Mouse (Mus musculus) embryonic facial prominence, embryonic 11.5 days (tissue): ENCODE measurements at regions not wholly inside any gene's neighbourhood (a gene's known extent, or its start where the extent isn't known, plus 50 kb on each side); places are given as distances from the start of the nearest gene placed in this dataset.

Experiments
- ATAC-seq: fragments of 200-750 bp; cut with Nextera tagmentation; replicated peaks from 2 replicates; pipeline ENCODE4 v1.8.0; 2017; ENCODE audit warnings: low read depth; ENCODE audit not compliant: insufficient number of reproducible peaks, low FRiP score, low TSS enrichment
- DNase-seq: peaks from one replicate; pipeline ENCODE4 v3.0.0-alpha.2; 2015; ENCODE audit warnings: low spot score
- H3K27ac ChIP-seq: fragments of 300-500 bp; sonication (generic); replicated peaks from 2 replicates; pipeline ENCODE4 v1.5.1; 2014; ENCODE audit warnings: mild to moderate bottlenecking, low read depth, low read length, control low read depth
- H3K27me3 ChIP-seq: fragments of 300-500 bp; sonication (generic); 2 replicates; pipeline ENCODE4 v1.6.1; 2014; ENCODE audit warnings: mild to moderate bottlenecking, low read length, moderate library complexity, mixed read lengths; ENCODE audit not compliant: control insufficient read depth, insufficient read depth
- H3K36me3 ChIP-seq: fragments of 300-500 bp; sonication (generic); replicated peaks from 2 replicates; pipeline ENCODE4 v1.6.1; 2014; ENCODE audit warnings: low read depth, mild to moderate bottlenecking, low read length, moderate library complexity, mixed read lengths; ENCODE audit not compliant: control insufficient read depth, insufficient read depth
- H3K4me1 ChIP-seq: fragments of 300-500 bp; sonication (generic); 2 replicates; pipeline ENCODE4 v1.6.1; 2014; ENCODE audit warnings: low read length, mixed read lengths; ENCODE audit not compliant: control insufficient read depth, insufficient read depth
- H3K4me2 ChIP-seq: fragments of 300-500 bp; sonication (generic); 2 replicates; pipeline ENCODE4 v1.6.1; 2014; ENCODE audit warnings: low read depth, mild to moderate bottlenecking, control low read depth, low read length, moderate library complexity
- H3K4me3 ChIP-seq: fragments of 300-500 bp; sonication (generic); 2 replicates; pipeline ENCODE4 v1.5.1; 2014; ENCODE audit warnings: low read depth, low read length, control low read depth
- H3K9ac ChIP-seq: fragments of 300-500 bp; sonication (generic); replicated peaks from 2 replicates; pipeline ENCODE4 v1.6.1; 2014; ENCODE audit warnings: mild to moderate bottlenecking, control low read depth, low read length
- H3K9me3 ChIP-seq: fragments of 300-500 bp; sonication (generic); replicated peaks from 2 replicates; pipeline ENCODE4 v1.6.1; 2016; ENCODE audit warnings: mild to moderate bottlenecking, low read length, inconsistent platforms, mixed read lengths; ENCODE audit not compliant: control insufficient read depth
- WGBS: fragments of 180-500 bp; shearing (Covaris S2); extraction: QIAGEN DNeasy Blood & Tissue Kit; methylation state at CpG from one replicate; pipeline ENCODE4 v1.1.7; 2014; 5-methylcytosine and 5-hydroxymethylcytosine counted together

DNA sequence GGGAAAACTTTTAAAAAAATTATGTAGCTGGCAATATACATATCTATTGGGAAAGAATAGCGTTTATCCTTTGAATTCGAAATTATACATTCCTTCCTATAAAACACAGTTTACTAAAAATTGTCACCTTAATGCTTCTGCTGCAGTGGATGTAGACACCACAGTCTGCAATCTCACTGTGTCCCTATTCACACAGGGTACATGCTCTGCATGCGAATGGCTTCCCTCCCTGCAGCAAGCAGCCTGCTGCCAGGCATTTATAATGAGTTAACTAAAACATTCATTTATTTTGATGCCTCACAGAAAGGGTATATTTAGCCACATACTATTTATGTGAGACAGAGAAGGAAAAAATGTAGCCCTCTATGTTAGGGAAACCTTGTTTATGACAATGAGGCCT, 423.7 kb upstream of the Dppa4 start:
- DNase-seq: no peak
- Histone ChIP-seq H3K4me3 (no peak overlapping the region), H3K4me1 (no peaks in the 10 kb centered on the region), H3K27ac (no peak overlapping the region), H3K36me3 (no peaks in the 10 kb centered on the region), H3K9me3 (no peaks in the 10 kb centered on the region), H3K9ac (no peak overlapping the region), H3K4me2 (no peak overlapping the region), H3K27me3 (no peaks in the 10 kb centered on the region)
- 84% methylated on average over 3 of the region's 3 CpGs for WGBS
- ATAC-seq: no peak

DNA sequence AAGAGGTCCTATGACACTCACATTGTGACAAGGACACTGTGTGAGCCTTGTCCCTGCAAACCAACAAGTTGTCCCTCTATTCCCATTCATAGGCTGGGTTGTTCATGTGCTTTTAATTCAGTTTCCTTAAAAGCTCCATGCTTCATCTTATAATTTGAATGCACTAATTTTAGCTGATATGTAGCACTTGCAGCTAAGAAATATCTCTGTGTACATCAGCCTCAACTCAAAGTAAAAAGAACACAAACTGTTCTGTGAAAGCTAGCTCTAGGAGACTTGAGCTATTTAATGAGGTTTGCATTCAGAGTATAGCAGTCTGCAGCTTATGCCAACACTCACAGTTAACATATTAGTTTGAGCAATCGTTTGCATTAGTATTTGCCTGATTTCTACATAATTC, 408.3 kb upstream of the Dppa4 start:
- DNase-seq (no peak), ATAC-seq (no peak)
- Histone ChIP-seq H3K9ac (no peak overlapping the region), H3K4me3 (no peak overlapping the region), H3K27me3 (no peaks in the 10 kb centered on the region), H3K9me3 (no peaks in the 10 kb centered on the region), H3K36me3 (no peaks in the 10 kb centered on the region), H3K4me1 (no peaks in the 10 kb centered on the region), H3K27ac (no peak overlapping the region), H3K4me2 (no peak overlapping the region)
- WGBS: 79% methylated on average over 1 of the region's 1 CpGs

DNA sequence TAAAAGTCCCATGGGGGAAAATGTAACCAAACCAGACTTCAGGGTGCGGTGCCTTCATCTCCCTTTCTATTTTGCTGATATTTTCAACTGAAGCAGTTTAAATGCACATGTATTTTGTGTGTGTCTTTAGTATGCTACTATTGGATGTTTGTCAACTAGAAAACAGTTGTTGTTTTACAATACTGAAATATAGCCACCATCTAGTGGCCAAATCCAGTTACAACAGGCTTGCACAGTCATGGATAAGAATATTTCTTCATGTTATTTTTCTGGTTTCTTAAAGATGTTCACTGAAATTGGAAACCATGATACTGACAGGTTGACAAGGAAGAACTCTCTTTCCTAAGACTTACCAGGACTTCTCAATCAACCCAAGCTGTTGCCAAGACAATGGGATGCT, 400.1 kb upstream of the Dppa4 start:
- ATAC-seq: no peak
- 92% methylated on average over 1 of the region's 1 CpGs for WGBS
- Histone ChIP-seq H3K27me3 (no peaks in the 10 kb centered on the region), H3K9ac (no peak overlapping the region), H3K4me3 (no peak overlapping the region), H3K9me3 (no peaks in the 10 kb centered on the region), H3K36me3 (no peaks in the 10 kb centered on the region), H3K27ac (no peak overlapping the region), H3K4me1 (no peaks in the 10 kb centered on the region), H3K4me2 (no peak overlapping the region)
- no peak for DNase-seq

DNA sequence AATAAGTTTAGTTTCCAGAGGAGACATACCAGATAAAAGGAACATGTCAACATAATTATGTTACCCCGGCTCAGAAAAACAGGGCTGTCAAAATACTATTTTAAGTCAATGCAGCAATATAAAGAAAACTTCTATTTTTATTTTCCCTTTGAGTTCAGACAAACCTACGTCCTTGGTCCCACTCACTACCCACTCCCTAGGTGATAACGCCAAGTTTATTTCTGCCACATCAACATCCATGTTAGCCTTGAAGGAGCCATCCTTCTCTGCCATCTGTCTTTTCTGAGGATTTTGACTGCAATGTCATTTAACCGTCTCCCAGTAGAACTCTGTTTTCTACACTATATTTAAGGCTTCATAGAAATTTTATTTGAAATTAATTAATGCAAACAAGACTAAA, 396.5 kb upstream of the Dppa4 start:
- H3K9me3 ChIP-seq: no peaks in the 10 kb centered on the region
- no peaks in the 10 kb centered on the region for H3K27me3 ChIP-seq
- WGBS: 88% methylated on average over 4 of the region's 4 CpGs

DNA sequence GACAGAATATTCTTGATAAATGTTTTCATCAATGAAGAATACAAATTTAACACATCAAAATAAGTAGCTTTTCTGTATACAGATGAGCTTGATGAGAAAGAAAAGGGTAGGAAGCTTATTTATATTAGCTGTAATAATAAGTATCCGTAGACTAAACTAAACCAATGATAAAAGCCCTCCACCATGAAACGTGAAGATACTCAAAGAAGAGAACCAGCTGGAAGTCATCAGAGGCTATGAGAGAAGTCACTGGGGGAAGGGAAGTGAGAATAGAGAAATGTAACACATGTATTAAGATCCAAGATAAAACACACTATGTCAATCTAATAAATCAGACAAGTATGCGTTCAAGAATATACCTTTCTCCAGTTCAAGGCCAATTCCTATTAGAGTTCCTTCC, 382.7 kb upstream of the Dppa4 start:
- no peaks in the 10 kb centered on the region for H3K9me3 ChIP-seq
- H3K36me3 ChIP-seq: no peaks in the 10 kb centered on the region
- no peak overlapping the region for H3K4me3 ChIP-seq
- no peaks in the 10 kb centered on the region for H3K4me1 ChIP-seq
- WGBS: 74% methylated on average over 3 of the region's 3 CpGs
- no peak overlapping the region for H3K27ac ChIP-seq
- H3K4me2 ChIP-seq: no peak overlapping the region
- no peak overlapping the region for H3K9ac ChIP-seq
- DNase-seq (no peak), ATAC-seq (no peak)
- H3K27me3 ChIP-seq: no peaks in the 10 kb centered on the region

More for the DNA sequence above, 396.5 kb upstream of the Dppa4 start:
- H3K4me1 ChIP-seq: no peaks in the 10 kb centered on the region
- H3K36me3 ChIP-seq: no peaks in the 10 kb centered on the region
- no peak overlapping the region for H3K27ac ChIP-seq
- H3K4me3 ChIP-seq: no peak overlapping the region
- ATAC-seq (no peak), DNase-seq (no peak)
- H3K4me2 ChIP-seq: no peak overlapping the region
- H3K9ac ChIP-seq: no peak overlapping the region

DNA sequence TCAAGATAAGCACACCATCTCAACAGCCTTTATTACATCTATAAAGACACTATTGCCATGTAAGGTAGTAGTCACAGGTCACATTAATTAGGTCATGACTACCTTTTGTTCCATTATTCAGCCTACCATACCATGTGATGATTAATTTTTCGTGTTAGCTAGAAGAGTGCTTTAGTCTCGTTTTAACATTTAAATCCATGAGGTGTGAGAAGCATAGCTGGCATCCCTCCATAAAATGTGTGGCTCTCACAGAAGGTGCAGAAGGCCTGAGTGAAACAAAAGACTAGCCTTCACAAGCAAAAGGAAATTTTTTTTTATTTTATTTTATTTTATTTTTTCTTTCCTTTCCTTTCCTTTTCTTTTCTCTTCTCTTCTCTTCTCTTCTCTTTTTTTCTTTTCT, 345.5 kb upstream of the Dppa4 start:
- no peak for DNase-seq
- no peaks in the 10 kb centered on the region for H3K27me3 ChIP-seq
- no peaks in the 10 kb centered on the region for H3K9me3 ChIP-seq
- H3K4me2 ChIP-seq: no peak overlapping the region
- H3K36me3 ChIP-seq: no peaks in the 10 kb centered on the region
- ATAC-seq: no peak
- no peak overlapping the region for H3K27ac ChIP-seq
- WGBS: 90% methylated on average over 2 of the region's 2 CpGs
- H3K4me1 ChIP-seq: no peaks in the 10 kb centered on the region
- no peak overlapping the region for H3K4me3 ChIP-seq
- H3K9ac ChIP-seq: no peak overlapping the region
